Mouse (Mus musculus) adipocyte (in vitro differentiated cells): ENCODE results near the gene Apoa5.
"Not testable (repeated sequence)": the region's sequence is repeated elsewhere in the genome, so short reads cannot be mapped to it uniquely, and the experiment has no call there.

Experiments used
- DNase-seq: peaks from one replicate; pipeline ENCODE4 v3.0.0-alpha.2; 2016; ENCODE audit warnings: low spot score

Apoa5 gene

GRCm38 (mm10) chr9:46261131-46261530, 7.3 kb upstream of the Apoa5 start:
- no peak for DNase-seq

GRCm38 (mm10) chr9:46269125-46269524, 692 bp downstream of the Apoa5 start:
- no peak for DNase-seq

DNA sequence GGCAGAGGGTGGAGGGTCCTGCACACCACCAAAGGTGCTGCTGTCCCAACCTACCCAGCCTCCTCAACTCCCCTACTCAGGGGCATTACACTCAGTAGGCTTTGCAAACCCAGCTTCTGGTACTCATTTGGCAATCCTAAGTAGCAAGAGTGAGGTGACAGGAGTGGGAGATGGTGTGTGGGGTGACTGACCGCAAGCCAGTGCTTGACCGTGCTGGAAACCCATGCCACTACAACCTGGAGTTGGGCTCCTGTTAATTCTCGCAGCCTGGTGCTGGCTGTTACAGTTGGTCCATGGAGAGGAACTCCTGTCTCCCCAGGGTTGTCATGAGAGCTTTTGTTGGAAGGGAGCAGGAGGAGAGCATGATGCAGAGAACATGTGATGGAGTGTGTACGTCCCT, 2.3 kb downstream of the Apoa5 start:
- DNase-seq: no peak

- DNase-seq: no peak
Observed at GRCm38 (mm10) chr9:46272070-46272469, 3.6 kb downstream of the Apoa5 start.

- peak; percentile 93 for DNase-seq
Observed at GRCm38 (mm10) chr9:46272677-46273454, 4.4 kb downstream of the Apoa5 start, which contains the start of gene Zpr1. Gene Zpr1 (plus strand): TSS chr9:46273064.

DNA sequence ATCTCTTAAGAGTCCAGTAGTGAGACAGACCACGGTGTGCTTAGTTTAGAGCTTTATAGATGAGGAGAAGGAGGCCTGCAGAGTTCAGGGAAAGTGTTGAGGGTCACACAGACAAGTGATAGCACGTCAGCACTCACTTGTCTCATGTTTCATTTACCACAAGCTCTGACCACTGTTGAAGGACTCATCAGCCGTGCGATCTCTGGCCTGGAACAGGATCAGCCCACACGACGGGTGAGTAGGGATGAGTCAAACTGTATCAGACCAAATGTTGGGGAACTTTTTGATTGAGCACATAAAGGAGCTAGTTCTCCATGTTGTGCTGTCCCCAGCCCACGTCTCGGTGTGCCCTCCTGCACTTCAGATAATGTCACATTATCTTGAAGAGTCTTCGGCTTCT, 6.1 kb downstream of the Apoa5 start:
- DNase-seq: no peak

DNA sequence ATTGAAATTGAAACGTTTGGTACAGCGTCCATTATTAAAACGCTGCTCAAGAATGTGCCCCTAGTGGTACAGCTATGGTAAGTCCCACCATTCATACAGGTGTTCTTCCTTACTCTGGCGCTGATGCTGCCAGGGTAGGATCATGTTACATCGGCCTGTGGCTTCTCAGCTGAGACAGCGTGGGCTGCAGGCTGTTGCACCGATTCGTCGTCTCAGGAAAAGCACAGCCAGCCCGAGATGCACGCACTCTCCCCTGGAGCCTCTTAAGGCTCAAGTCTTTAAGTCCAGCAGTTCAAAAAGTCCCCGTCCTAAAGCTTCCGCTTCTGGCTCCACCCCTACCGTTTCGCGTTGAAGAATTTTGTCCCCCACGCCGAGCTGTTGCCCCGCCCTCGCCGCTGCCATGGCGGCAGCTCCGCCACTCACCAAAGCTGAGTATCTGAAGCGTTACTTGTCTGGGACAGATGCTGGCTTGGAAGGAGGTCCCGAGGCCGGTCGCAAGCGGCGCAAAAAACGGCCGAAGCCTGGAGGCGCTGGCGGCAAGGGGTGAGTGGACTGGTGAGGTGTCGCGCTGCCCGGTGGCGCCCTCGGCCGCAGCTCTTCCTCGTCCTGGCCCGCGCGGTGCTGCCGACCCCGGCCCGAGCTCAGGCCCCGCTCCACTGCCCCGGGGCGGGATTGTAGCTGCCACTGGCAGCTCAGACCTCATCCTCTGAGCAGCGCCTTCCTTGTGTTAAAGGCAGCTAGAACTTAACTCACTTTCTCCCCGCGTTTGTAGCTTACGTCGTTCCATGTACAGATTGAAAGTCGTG, 14.4 kb downstream of the Apoa5 start, which contains the start of gene Bud13:
Gene Bud13 (plus strand): TSS at position 378 of the 806 bp plus-strand sequence.
- peak; percentile 83 for DNase-seq

DNA sequence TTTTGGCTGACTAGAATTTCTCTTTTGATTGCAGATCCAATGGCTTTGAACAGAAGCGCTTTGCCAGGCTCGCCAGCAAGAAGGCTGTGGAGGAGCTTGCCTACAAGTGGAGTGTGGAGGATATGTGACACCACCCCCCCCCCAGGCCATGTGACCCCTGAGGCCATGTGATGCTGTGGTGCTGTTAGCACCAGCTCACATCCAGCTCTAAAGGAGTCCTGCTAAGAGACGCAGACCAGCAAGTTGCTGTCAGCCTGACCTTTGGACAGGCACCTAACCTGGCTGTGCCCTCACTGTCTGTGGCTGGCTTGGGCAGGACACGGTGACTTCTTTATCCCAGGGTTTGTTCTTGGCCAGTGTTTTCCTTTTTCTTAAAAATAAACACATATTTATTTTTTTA, 29.9 kb downstream of the Apoa5 start:
- no peak for DNase-seq

GRCm38 (mm10) chr9:46302142-46302541, 33.7 kb downstream of the Apoa5 start:
- DNase-seq: peak; percentile 53

DNA sequence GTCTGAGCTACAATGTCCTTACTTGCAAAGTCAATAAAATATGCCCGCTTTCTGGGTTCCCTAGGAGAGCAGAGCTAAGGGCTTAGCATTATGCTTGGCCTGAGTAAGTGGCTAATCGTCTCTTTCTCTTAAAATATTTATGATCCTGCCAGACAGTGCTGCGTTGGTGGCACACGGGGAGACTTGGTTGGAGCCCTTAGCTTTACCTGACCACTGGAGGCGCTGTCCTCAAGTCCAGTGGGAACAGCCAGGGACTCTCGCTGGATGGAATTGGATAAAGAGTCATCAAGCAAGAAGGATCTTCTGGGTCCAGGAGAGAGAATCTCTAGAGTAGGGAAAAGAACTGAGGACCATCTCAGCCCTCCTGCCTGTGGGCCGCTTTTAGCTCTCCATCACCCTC, 40.7 kb downstream of the Apoa5 start:
- no peak for DNase-seq

- peak; percentile 77 for DNase-seq
Observed at GRCm38 (mm10) chr9:46314507-46314906, 46.1 kb downstream of the Apoa5 start.

GRCm38 (mm10) chr9:46314921-46315320, 46.5 kb downstream of the Apoa5 start:
- DNase-seq: no peak

DNA sequence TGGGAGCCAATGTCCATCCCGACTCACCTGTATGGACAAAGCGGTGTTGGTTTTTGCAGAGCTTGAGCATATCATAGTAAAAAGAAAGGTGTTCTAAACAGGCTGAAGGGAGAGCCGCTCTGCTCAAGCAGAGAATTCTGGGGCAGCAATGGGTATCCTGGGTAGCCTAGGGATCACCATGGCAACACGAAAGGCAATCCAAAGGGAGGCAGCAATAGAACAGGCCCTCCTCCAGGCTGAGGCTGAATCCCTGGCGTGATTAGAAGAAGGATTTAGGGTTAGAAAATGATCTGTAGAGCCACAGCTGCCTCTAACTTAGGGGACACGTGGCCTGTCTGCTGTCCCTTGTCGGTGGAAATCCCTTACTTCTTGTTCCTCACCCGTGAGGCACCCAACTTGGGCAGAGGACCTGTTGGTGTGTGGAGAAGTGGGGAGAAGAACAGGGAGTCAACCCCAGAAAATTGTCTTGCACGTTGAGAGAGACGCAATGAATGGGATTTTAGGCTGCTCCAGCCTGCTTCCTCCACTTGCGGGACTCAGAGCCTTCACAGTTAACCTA, 47.5 kb downstream of the Apoa5 start:
- DNase-seq: no peak

DNA sequence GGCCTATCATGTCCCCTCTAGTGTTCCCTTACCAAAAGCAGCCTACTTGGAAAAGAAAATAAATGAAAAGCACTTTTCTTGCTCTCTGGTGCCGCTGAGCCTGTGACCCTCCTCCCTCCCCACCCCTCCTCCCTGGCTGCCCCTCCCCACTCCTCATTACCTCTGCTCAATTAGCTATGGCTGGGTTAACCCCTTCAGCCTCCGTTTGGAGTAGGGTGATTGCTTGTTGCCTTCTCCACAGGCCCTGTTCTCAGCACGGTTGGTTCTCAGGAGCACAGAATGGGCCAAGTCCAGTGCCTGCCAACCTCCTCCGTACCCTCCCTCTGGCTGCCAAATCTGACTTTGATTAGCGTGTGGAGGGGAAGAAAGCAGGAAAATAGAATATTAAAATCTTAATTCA, 48.0 kb downstream of the Apoa5 start:
- DNase-seq: no peak

DNA sequence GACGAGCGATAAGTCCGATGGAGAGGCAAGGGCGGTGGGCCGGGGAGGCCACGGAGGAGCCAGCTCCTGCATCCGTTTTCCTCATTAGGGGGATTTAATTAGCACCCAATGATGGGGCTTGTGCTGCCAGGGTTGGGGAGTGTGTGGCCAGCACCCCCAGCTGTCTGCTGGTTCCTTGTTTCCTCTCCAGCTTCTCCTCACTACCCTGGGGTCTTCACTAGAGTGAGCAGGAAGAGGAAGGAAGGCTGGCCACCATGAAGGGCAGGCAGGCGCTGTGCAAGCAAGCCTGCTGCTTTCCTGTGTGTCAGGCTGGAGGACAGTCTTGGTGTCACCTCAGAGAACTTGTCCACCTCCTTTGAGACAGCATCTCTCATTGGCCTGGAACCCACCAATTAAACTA, 48.5 kb downstream of the Apoa5 start:
- DNase-seq: no peak

- DNase-seq: no peak
Observed at GRCm38 (mm10) chr9:46317957-46318356, 49.5 kb downstream of the Apoa5 start.

DNA sequence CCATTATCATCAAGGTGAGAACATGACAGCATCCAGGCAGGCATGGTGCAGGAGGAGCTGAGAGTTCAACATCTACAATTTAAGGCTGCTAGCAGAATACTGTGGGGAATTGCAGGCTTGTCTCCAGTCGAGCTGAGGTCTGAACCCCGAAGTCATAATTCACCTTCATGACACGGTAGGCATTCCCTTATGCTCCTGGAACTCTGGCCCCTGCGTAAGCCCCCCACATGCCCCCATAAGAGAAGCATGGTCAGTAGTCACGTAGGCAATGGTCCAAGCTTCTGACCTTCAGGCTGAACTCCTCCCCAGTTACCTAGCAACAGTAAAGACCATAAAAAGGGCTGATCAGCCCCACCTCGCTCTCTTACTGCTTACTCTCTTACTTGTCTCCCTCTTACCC, 51.5 kb downstream of the Apoa5 start, which contains the start of gene 4931429L15Rik:
Gene 4931429L15Rik (minus strand): TSS at position 101 of the 400 bp plus-strand sequence.
- DNase-seq: not testable (repeated sequence)

GRCm38 (mm10) chr9:46320461-46320860, 52.0 kb downstream of the Apoa5 start:
- DNase-seq: no peak
